8 mouse cellular contexts compared by ENCODE assay signal in the genomic region with DNA sequence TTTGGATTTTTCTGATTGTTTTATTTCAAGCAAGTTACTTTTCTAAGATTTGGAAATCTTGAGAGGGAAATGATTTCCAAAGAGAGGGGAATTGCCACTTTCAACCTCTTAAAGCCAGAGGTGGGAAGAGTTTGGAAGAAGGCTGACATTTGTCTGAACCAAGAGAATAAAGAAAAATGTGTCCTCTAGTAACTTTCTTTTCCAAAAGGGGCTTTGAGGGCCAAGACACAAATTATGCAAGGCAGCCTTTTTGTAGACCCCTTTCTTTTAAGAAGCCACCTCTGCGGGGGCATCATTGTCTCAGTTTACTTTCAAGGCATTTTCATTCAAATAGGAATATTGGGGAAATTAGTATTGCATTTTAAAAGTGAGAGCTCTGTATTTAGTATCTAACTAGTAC. TPM values are rescaled to one million over a fixed set of nuclear protein-coding genes. Genes with fewer than 3 reads are reported as not detected.
DNase-seq lines count a peak whose midpoint lies in the region; ATAC-seq and TF ChIP-seq lines count a peak whose summit lies in the region.

No protein-coding gene starts in this region.

- no peak for TF ChIP-seq CTCF in olfactory bulb, adult 2 months (IDR thresholded peaks at IDR 0.05; ENCODE audit: insufficient read depth, low read depth, low read length)

- H3K9me3 ChIP-seq in lung, embryonic 15.5 days = no peaks in the 10 kb centered on the region
- H3K9me3 ChIP-seq in forebrain, embryonic 13.5 days (replicated peaks) = no peaks in the 10 kb centered on the region
- H3K9me3 ChIP-seq in limb, embryonic 13.5 days = no peaks in the 10 kb centered on the region

- peaks cover 12% of the 10 kb centered on the region for H3K4me1 ChIP-seq in lung, embryonic 15.5 days
- H3K4me1 ChIP-seq in forebrain, embryonic 13.5 days = peaks cover 57% of the 10 kb centered on the region
- H3K4me1 ChIP-seq in limb, embryonic 13.5 days = peaks cover 17% of the 10 kb centered on the region
- H3K4me1 ChIP-seq in olfactory bulb, adult 2 months (ENCODE audit: control insufficient read depth, insufficient read depth, low read length) = peaks cover 13% of the 10 kb centered on the region

- WGBS in lung, embryonic 15.5 days = 0% methylated on average over 1 of the region's 1 CpGs
- 3% methylated on average over 1 of the region's 1 CpGs for WGBS in forebrain, embryonic 13.5 days
- WGBS in limb, embryonic 13.5 days = 2% methylated on average over 1 of the region's 1 CpGs
- WGBS in olfactory bulb, adult 2 months = 12% methylated on average over 1 of the region's 1 CpGs

- no peaks in the 10 kb centered on the region for H3K36me3 ChIP-seq in lung, embryonic 15.5 days
- no peaks in the 10 kb centered on the region for H3K36me3 ChIP-seq in forebrain, embryonic 13.5 days (ENCODE audit: poor library complexity, severe bottlenecking)
- no peaks in the 10 kb centered on the region for H3K36me3 ChIP-seq in limb, embryonic 13.5 days

- peak overlapping the region; percentile 84 for H3K9ac ChIP-seq in lung, embryonic 15.5 days
- H3K9ac ChIP-seq in forebrain, embryonic 13.5 days = peak overlapping the region; percentile 72
- H3K9ac ChIP-seq in limb, embryonic 13.5 days = no peak overlapping the region

- peak overlapping the region; percentile 64 for H3K4me2 ChIP-seq in lung, embryonic 15.5 days
- H3K4me2 ChIP-seq in forebrain, embryonic 13.5 days = peak overlapping the region; percentile 85
- H3K4me2 ChIP-seq in limb, embryonic 13.5 days (replicated peaks) = peak overlapping the region; percentile 70

- ATAC-seq in lung, embryonic 15.5 days (ENCODE audit: borderline replicate concordance, extremely low read depth, low FRiP score, low TSS enrichment) = no peak
- no peak for ATAC-seq in forebrain, embryonic 13.5 days
- no peak for ATAC-seq in limb, embryonic 13.5 days (ENCODE audit: low FRiP score, low read depth)
- ATAC-seq in megakaryocyte progenitor cell, adult 5-6 weeks (replicated peaks; ENCODE audit: poor library complexity) = no peak
- ATAC-seq in granulocyte monocyte progenitor cell, adult 5-6 weeks (replicated peaks; ENCODE audit: poor library complexity, severe bottlenecking) = no peak

- peak overlapping the region; percentile 57 for H3K4me3 ChIP-seq in lung, embryonic 15.5 days
- peak overlapping the region; percentile 61 for H3K4me3 ChIP-seq in forebrain, embryonic 13.5 days
- H3K4me3 ChIP-seq in limb, embryonic 13.5 days = peak overlapping the region; percentile 58
- H3K4me3 ChIP-seq in olfactory bulb, adult 2 months (ENCODE audit: insufficient read depth, low read depth, low read length) = no peak overlapping the region

- no peaks in the 10 kb centered on the region for H3K27me3 ChIP-seq in lung, embryonic 15.5 days
- H3K27me3 ChIP-seq in forebrain, embryonic 13.5 days = peaks cover 50% of the 10 kb centered on the region
- H3K27me3 ChIP-seq in limb, embryonic 13.5 days = peaks cover 72% of the 10 kb centered on the region

- intact Hi-C loops in left cerebral cortex, postnatal 14 days (cut with DNase I) = loop anchor here (10.0 kb wide), 1 partner anchor 1742 kb away; no protein-coding TSS in a partner anchor

- H3K27ac ChIP-seq in lung, embryonic 15.5 days = peak overlapping the region; percentile 84
- no peak overlapping the region for H3K27ac ChIP-seq in forebrain, embryonic 13.5 days
- no peak overlapping the region for H3K27ac ChIP-seq in limb, embryonic 13.5 days
- H3K27ac ChIP-seq in olfactory bulb, adult 2 months (ENCODE audit: insufficient read depth, low read depth, low read length) = peak overlapping the region; percentile 84; the same call in 1 of the 2 replicates

- TF ChIP-seq POLR2A in olfactory bulb, adult 2 months (IDR thresholded peaks at IDR 0.05; ENCODE audit: insufficient read depth, low read depth, low read length) = no peak

- no peak for DNase-seq in lung, postnatal 36 days
- DNase-seq in left cerebral cortex, postnatal 14 days (ENCODE audit: low spot score in 2 of 2) = no peak

RNA-seq across cellular contexts. Expression of gene Meis1, which starts 1.5 kb away (rescaled TPM):
- 112 and 116 TPM in 2 replicates for polyA plus RNA-seq in lung, embryonic 15.5 days (2015; fragmentation: Nextera tagmentation; extraction: Ambion mirVana)
- polyA plus RNA-seq in forebrain, embryonic 13.5 days (2015; fragmentation: Nextera tagmentation; extraction: Ambion mirVana) = 28.6 and 46.9 TPM in 2 replicates
- 20.9 and 24.5 TPM in 2 replicates for polyA plus RNA-seq in limb, embryonic 13.5 days (2015; fragmentation: Nextera tagmentation; extraction: Ambion mirVana)
- not detected in 2 replicates for polyA plus RNA-seq in olfactory bulb, adult 2 months (2012; ENCODE audit: insufficient read depth, insufficient read length, low replicate concordance, missing spikeins)
- 12.7 and 24.6 TPM in 2 replicates for total RNA-seq in megakaryocyte progenitor cell, adult 5-6 weeks (2015)
- 13.0 and 26.3 TPM in 2 replicates for total RNA-seq in megakaryocyte progenitor cell, adult 5-6 weeks (2017)
- 12.6 and 24.4 TPM in 2 replicates for total RNA-seq in granulocyte monocyte progenitor cell, adult 5-6 weeks (2014; fragmentation: Nextera tagmentation)
- 15.4 and 17.6 TPM in 2 replicates for total RNA-seq in granulocyte monocyte progenitor cell, adult 5-6 weeks (2017)
- 1 to 10 TPM; 3.6 to 4.5 TPM for total RNA-seq in left cerebral cortex, postnatal 14 days (2021)

Comparison
In these comparisons a context has a peak if more than half of its experiments do, and no peak if none do; other contexts are left out.
1. H3K27ac ChIP-seq: peak in lung, embryonic 15.5 days (single experiment) and olfactory bulb, adult 2 months (single experiment); none in forebrain, embryonic 13.5 days (single experiment) and limb, embryonic 13.5 days (single experiment).
2. Peak in every context shown above with its lines, with median percentiles within 50 percentile points of each other: H3K4me2 ChIP-seq.